Mouse (Mus musculus) CH12.LX (cell line): ENCODE measurements at regions not wholly inside any gene's neighbourhood (a gene's known extent, or its start where the extent isn't known, plus 50 kb on each side); places are given as distances from the start of the nearest gene placed in this dataset.

Source experiments
- BHLHE40 ChIP-seq: IDR thresholded peaks from 2 replicates; pipeline ENCODE4 v1.6.1; 2011; ENCODE audit warnings: mild to moderate bottlenecking, low read depth, low read length, improper control_type of control experiment
- CTCF ChIP-seq, 2 experiments: IDR thresholded peaks in 1 of 2; conservative IDR thresholded peaks in 1 of 2; 2 replicates each; pipeline ENCODE4 v1.5.1; 2011 to 2012; ENCODE audit warnings: low read depth in 2 of 2, low read length in 2 of 2, improper control_type of control experiment in 1 of 2, inconsistent platforms in 1 of 2, mild to moderate bottlenecking in 1 of 2, moderate library complexity in 1 of 2
- HCFC1 ChIP-seq: IDR thresholded peaks from 2 replicates; pipeline ENCODE4 v1.6.1; 2012; ENCODE audit warnings: low read depth, mild to moderate bottlenecking, inconsistent platforms, low read length, improper control_type of control experiment
- IRF4 ChIP-seq: IDR thresholded peaks from 2 replicates; pipeline ENCODE4 v1.6.1; 2014; ENCODE audit warnings: low read depth, mild to moderate bottlenecking, inconsistent platforms, low read length, improper control_type of control experiment
- MAFK ChIP-seq: IDR thresholded peaks from 2 replicates; pipeline ENCODE4 v1.6.1; 2011; ENCODE audit warnings: low read length, improper control_type of control experiment; ENCODE audit not compliant: insufficient replicate concordance
- MYC ChIP-seq: IDR thresholded peaks from 2 replicates; pipeline ENCODE4 v1.6.1; 2011; ENCODE audit warnings: low read depth, mild to moderate bottlenecking, improper control_type of control experiment, low read length
- NELFE ChIP-seq: IDR thresholded peaks from 2 replicates; pipeline ENCODE4 v1.6.1; 2011; ENCODE audit warnings: low read depth, low read length, improper control_type of control experiment
- POLR2A ChIP-seq: IDR thresholded peaks from 2 replicates; pipeline ENCODE4 v1.6.1; 2011; ENCODE audit warnings: low read depth, mild to moderate bottlenecking, improper control_type of control experiment, low read length
- RAD21 ChIP-seq: IDR thresholded peaks from 2 replicates; pipeline ENCODE4 v1.6.1; 2011; ENCODE audit warnings: low read depth, mild to moderate bottlenecking, low read length, improper control_type of control experiment, moderate library complexity
- SIN3A ChIP-seq: IDR thresholded peaks from 2 replicates; pipeline ENCODE4 v1.6.1; 2012; ENCODE audit warnings: low read length, improper control_type of control experiment, inconsistent platforms
- TCF12 ChIP-seq: IDR thresholded peaks from 2 replicates; pipeline ENCODE4 v1.6.1; 2014; ENCODE audit warnings: low read depth, mild to moderate bottlenecking, inconsistent platforms, low read length, improper control_type of control experiment
- ZKSCAN1 ChIP-seq: IDR thresholded peaks from 2 replicates; pipeline ENCODE4 v1.6.1; 2012; ENCODE audit warnings: low read depth, inconsistent platforms, low read length, improper control_type of control experiment, borderline replicate concordance

- no peak for TF ChIP-seq POLR2A
- no peak for TF ChIP-seq NELFE
- TF ChIP-seq CTCF (conservative IDR thresholded peaks at IDR 0.05 in 1 of 2, IDR thresholded peaks at IDR 0.05 in 1 of 2; ENCODE audit: low read depth in 2 of 2, low read length in 2 of 2): no peak
- no peak for TF ChIP-seq BHLHE40
- no peak for TF ChIP-seq RAD21
- TF ChIP-seq SIN3A: no peak
- TF ChIP-seq MYC: no peak
- TF ChIP-seq TCF12: no peak
- TF ChIP-seq IRF4: no peak
- no peak for TF ChIP-seq MAFK
- TF ChIP-seq ZKSCAN1: no peak
- TF ChIP-seq HCFC1: no peak
Measured at GRCm38 (mm10) chr6:104926088-104926487, 433.5 kb downstream of the Cntn6 start.
